Mouse (Mus musculus): ENCODE measurements around the gene Spta1.

Gene Spta1

DNA sequence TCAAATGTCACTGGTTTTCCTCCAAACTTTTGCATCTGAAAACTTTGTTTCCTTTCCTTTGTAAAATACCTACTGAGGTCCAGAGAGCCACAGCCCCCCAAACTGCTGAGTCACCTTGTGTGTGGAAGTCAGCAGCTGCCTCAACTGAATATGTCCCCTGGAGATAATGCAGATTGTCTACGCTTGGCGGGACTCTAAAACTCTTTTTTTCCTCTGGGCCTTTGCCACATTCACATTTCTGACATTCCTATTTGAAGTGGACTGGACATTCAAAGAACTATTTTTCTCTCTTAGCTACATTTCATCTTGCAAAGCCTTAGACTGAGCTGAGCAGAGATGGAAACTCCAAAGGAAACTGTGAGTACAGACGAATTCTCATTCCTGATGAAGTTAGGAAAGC is at the start of gene Spta1:
Gene Spta1, plus strand, starts transcription at position 172 of the 400 bp plus-strand sequence.
- no peak for DNase-seq (ENCODE audit: low read depth in 2 of 2, low spot score in 2 of 2)

DNA sequence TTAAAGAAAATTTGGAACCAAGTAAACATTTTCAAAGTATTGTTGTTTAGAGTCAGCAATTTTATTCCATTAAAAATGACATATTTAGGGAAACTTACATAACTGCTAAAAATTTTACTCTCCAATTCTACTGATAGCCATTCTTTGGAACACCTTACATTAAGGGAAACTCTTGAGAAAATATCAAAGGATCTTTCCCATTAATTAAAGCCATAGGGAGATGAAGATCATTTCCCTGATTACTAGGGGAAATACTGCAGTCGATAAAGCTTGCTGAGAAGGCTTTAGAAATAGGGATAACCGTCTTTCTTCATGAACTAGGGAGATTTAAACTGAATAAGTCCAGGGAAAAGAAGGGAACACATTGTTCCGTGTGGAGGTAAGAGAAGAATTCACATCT is 41.4 kb upstream of the Spta1 start, which contains the start of gene Olfr424:
Gene Olfr424, plus strand, starts transcription at position 301 of the 400 bp plus-strand sequence.
- no peak for DNase-seq (ENCODE audit: low read depth in 2 of 2, low spot score in 2 of 2)

- DNase-seq (ENCODE audit: low read depth in 2 of 2, low spot score in 2 of 2): no peak
Measured at GRCm38 (mm10) chr1:174131999-174132398, 40.6 kb upstream of the Spta1 start.

- no peak for DNase-seq (ENCODE audit: low read depth in 2 of 2, low spot score in 2 of 2)
Measured at GRCm38 (mm10) chr1:174141384-174141783, 31.2 kb upstream of the Spta1 start.

- no peak for DNase-seq (ENCODE audit: low read depth in 2 of 2, low spot score in 2 of 2)
Measured at GRCm38 (mm10) chr1:174146696-174147095, 25.9 kb upstream of the Spta1 start.

- no peak for DNase-seq (ENCODE audit: low read depth in 2 of 2, low spot score in 2 of 2)
Measured at GRCm38 (mm10) chr1:174149289-174149688, 23.3 kb upstream of the Spta1 start.

GRCm38 (mm10) chr1:174155333-174155732 is 17.2 kb upstream of the Spta1 start, which contains the start of gene Olfr420:
Gene Olfr420, plus strand, starts transcription at chr1:174155633.
- no peak for DNase-seq (ENCODE audit: low read depth in 2 of 2, low spot score in 2 of 2)

GRCm38 (mm10) chr1:174157622-174158021 is 15.0 kb upstream of the Spta1 start:
- DNase-seq (ENCODE audit: low read depth in 2 of 2, low spot score in 2 of 2): no peak

GRCm38 (mm10) chr1:174158512-174158911 is 14.1 kb upstream of the Spta1 start:
- no peak for DNase-seq (ENCODE audit: low read depth in 2 of 2, low spot score in 2 of 2)

DNA sequence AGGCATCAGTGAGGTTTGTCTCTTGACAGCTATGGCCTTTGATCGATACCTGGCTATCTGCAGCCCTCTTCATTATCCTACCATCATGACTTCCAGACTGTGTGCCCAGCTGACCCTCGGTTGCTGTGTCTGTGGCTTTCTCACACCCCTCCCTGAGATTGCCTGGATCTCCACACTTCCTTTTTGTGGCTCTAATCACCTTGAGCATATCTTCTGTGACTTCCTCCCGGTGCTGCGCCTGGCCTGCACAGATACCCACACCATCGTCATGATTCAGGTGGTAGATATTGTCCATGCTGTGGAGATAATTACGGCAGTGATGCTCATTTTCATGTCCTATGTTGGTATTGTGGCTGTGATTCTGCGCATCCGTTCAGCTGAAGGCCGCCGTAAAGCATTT is 13.5 kb upstream of the Spta1 start:
- DNase-seq (ENCODE audit: low read depth in 2 of 2, low spot score in 2 of 2): no peak

GRCm38 (mm10) chr1:174169024-174169423 is 3.6 kb upstream of the Spta1 start:
- DNase-seq (ENCODE audit: low read depth in 2 of 2, low spot score in 2 of 2): no peak

DNA sequence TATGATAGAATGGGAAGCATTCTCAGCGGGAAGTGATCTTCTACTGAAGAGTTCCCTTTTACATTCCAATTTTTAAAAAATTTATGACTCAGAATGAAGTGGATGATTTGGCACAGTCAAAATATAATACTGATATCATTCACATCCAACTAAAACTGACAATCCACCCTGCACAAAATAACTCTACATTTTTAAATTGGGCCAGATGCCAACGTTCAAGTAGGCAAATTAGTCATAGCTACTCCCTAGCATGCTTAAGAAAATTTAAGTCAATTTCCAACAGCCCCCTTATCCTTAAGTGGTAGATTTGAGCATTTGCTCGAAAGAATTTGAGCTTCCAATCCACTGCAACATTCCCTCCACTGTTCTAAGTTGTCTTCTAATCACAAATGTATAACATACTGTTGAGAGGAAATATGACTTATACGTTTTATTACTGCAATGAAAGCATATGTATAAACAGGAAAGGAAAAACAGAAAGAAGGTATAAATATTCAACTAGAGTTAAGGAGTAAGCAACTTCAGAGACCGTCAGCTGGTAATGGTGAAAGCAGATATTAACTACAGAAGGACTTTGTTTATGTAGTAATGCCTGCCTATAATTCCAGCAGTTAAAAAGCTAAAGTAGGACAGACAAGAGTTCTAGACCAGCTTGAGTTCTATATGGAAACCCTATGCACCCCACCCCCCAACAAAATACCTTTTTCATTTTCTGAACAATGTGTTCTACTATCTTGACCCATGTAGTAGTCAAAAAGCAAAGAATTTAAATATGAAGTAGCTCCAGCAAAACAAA is 1.7 kb upstream of the Spta1 start:
- no peak for DNase-seq (ENCODE audit: low read depth in 2 of 2, low spot score in 2 of 2)

DNA sequence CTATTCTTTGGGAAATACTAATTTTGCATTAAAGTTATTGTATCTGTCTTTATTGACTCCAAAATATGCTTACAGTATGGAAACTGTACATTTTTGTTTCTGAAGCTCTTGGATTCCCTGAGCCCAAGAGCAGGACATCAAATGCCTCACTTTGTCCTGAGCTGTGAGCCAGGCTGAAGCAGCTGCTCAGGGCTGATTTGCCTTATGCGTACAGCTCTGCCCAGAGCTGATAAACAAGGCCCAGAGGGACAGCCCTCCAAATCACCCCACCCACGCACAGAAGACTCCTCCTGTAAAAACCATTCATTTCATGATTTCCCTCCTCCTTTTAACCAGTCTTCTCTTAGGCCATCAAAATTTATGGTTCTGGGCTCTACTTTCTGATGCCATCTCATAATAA is 1.0 kb upstream of the Spta1 start:
- no peak for DNase-seq (ENCODE audit: low read depth in 2 of 2, low spot score in 2 of 2)

DNA sequence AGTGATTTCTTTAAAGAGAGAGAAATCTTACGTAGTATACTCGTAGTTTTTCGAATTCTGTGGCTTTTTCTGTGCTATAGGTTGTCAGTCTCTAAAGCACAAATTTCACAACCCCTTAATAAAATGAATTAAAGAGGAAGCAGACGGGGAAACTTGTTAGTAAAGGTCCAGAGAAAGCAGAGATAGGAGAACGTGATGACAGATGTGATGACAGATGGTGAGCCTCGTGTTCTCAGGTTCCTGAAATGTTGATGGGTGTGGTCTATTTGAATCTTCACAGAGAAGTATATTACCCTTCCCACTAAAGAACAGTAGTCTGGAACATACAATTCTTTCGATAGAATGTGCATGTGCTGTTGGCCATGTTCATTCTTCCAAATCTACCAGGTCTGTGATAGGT is 32.1 kb downstream of the Spta1 start:
- DNase-seq (ENCODE audit: low read depth in 2 of 2, low spot score in 2 of 2): no peak

DNA sequence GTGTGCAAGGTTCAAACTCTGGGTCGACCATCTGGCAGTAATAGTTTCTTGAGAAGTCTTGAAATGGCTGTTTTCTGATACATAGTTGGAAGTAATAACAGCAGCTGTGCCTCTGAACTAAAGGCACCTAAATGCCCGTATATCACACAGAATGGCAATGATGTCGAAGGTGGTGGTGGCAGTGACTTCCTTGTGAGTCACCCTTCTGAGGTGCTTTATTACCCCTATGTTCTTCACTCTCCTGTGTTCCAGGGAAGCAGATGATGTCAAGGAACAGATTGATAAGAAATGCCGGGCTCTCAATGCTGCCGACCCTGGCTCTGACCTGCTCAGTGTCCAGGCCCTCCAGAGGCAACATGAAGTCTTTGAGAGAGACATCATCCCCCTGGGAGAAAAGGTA is 39.7 kb downstream of the Spta1 start:
- DNase-seq (ENCODE audit: low read depth in 2 of 2, low spot score in 2 of 2): no peak

- DNase-seq (ENCODE audit: low read depth in 2 of 2, low spot score in 2 of 2): no peak
Measured at GRCm38 (mm10) chr1:174215270-174216038, 42.9 kb downstream of the Spta1 start.

GRCm38 (mm10) chr1:174216528-174217204 is 44.1 kb downstream of the Spta1 start:
- DNase-seq (ENCODE audit: low read depth in 2 of 2, low spot score in 2 of 2): no peak

GRCm38 (mm10) chr1:174239916-174240315 is 67.3 kb downstream of the Spta1 start:
- DNase-seq (ENCODE audit: low read depth in 2 of 2, low spot score in 2 of 2): no peak

- no peak for DNase-seq (ENCODE audit: low read depth in 2 of 2, low spot score in 2 of 2)
Measured at GRCm38 (mm10) chr1:174244621-174245020, 72.0 kb downstream of the Spta1 start.

- DNase-seq (ENCODE audit: low read depth in 2 of 2, low spot score in 2 of 2): no peak
Measured at GRCm38 (mm10) chr1:174246080-174246479, 73.5 kb downstream of the Spta1 start.

- no peak for DNase-seq (ENCODE audit: low read depth in 2 of 2, low spot score in 2 of 2)
Measured at GRCm38 (mm10) chr1:174247170-174247569, 74.6 kb downstream of the Spta1 start.

DNA sequence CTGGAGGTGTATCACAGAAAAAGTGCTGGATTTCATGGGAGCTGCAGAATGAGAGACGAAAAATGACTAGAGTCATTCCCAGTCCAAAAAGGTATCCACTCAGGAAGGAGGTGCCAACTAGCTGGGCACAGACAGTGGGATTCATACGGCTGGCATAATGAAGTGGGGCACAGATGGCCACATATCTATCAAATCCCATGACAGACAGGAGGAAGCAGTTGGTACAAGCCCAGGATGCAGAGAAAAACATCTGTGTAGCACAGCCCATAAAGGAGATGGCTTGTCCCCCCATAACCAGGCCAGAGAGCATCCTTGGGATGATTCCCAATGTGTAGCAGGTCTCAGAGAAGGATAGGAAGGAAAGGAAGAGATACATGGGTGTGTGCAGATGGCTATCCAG is 77.8 kb downstream of the Spta1 start:
- DNase-seq (ENCODE audit: low read depth in 2 of 2, low spot score in 2 of 2): no peak

All from CD8-positive naive resting alpha-beta T cell, adult 2 months (primary cell).